ENCODE assay signal across 19 mouse cellular contexts in the genomic region with DNA sequence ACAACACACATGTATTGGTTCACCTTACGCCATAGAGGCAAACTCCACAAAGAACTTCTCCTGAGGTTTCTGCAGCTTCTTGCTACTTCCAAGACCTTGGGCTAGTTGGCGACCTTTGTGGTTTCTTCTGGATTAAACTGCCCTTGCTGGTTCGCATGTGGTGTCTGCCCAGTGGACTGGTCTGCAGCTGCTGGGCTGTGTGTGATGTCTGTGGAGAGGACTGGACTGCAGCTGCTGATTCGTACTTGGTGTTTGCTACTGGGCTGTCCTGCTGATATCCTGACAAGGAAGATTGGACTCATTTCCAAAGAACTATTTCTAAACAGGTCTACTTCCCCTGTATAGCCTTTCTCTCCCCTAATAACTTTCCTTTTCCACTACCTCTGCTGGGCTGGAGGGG. TPM values are rescaled to one million over a fixed set of nuclear protein-coding genes. Genes with fewer than 3 reads are reported as not detected.
"Had no signal": no experiment of that assay in that cellular context is flagged by ENCODE, and none has a peak within 500 bp of the region (broad histone marks: within the 10 kb centered on the region; RNA-seq: fewer than 3 reads in every experiment).

No protein-coding gene starts in this region.

- H3K4me3 ChIP-seq: neural tube, embryonic 12.5 days; neural tube, embryonic 13.5 days; neural tube, embryonic 15.5 days; stomach, embryonic 15.5 days had no signal

- DNase-seq: retina, postnatal 1 day; right cerebral cortex, adult 18-20 months; right cerebral cortex, postnatal 14 days; right cerebral cortex, postnatal 25 days; right cerebral cortex, postnatal 4 days; spleen, adult 18-20 months; thymus, adult 18-20 months; thymus, adult 2 months; thymus, postnatal 14 days; thymus, postnatal 25 days; thymus, postnatal 36 days; thymus, postnatal 4 days had no signal

- H3K36me3 ChIP-seq: neural tube, embryonic 12.5 days; neural tube, embryonic 13.5 days; neural tube, embryonic 15.5 days; stomach, embryonic 15.5 days had no signal

- H3K27me3 ChIP-seq: neural tube, embryonic 13.5 days; neural tube, embryonic 15.5 days; stomach, embryonic 15.5 days had no signal

- H3K4me2 ChIP-seq: neural tube, embryonic 12.5 days; neural tube, embryonic 13.5 days; neural tube, embryonic 15.5 days; stomach, embryonic 15.5 days had no signal

RNA-seq across cellular contexts. Expression of a gene that starts 48.8 kb away (rescaled TPM):
- total RNA-seq: neutrophil, adult 5-6 weeks had no signal

RNA-seq across cellular contexts. Expression of a gene that starts 48.9 kb away (rescaled TPM):
- total RNA-seq: neutrophil, adult 5-6 weeks had no signal
- polyA plus RNA-seq: small intestine, adult 2 months; spleen, adult 2 months; thymus, adult 2 months had no signal
